Comparison of ENCODE assay signal across 8 mouse cellular contexts in genomic region chr15:85879498-85879895, GRCm38 (mm10). TPM values are rescaled to one million over a fixed set of nuclear protein-coding genes. Genes with fewer than 3 reads are reported as not detected.
A peak's percentile ranks its signal among the peaks of the same experiment; 100 is the strongest.
DNase-seq lines count a peak whose midpoint lies in the region; ATAC-seq and TF ChIP-seq lines count a peak whose summit lies in the region.

No protein-coding gene starts in this region.

- H3K4me2 ChIP-seq in kidney, embryonic 14.5 days (replicated peaks; ENCODE audit: low read depth, low read length) = peak overlapping the region; percentile 90
- H3K4me2 ChIP-seq in limb, embryonic 12.5 days = peak overlapping the region; percentile 89
- peak overlapping the region; percentile 95 for H3K4me2 ChIP-seq in neural tube, embryonic 14.5 days (ENCODE audit: low read depth, low read length)

- H3K9ac ChIP-seq in kidney, embryonic 14.5 days (ENCODE audit: low read depth, low read length) = peak overlapping the region; percentile 83
- H3K9ac ChIP-seq in ES-E14 (ENCODE audit: insufficient read depth, low read depth, low read length, poor library complexity, severe bottlenecking) = peak overlapping the region; percentile 95
- peak overlapping the region; percentile 84 for H3K9ac ChIP-seq in limb, embryonic 12.5 days (replicated peaks)
- H3K9ac ChIP-seq in neural tube, embryonic 14.5 days (replicated peaks; ENCODE audit: low read depth, low read length) = peak overlapping the region; percentile 84

- H3K4me1 ChIP-seq in kidney, embryonic 14.5 days (ENCODE audit: control insufficient read depth, insufficient read depth, low read length) = peaks cover 7% of the 10 kb centered on the region; the same call in 1 of the 2 replicates
- peaks cover 3 to 4% of the 10 kb centered on the region in 2 experiments; a peak in 1 of 4 replicates for H3K4me1 ChIP-seq in ES-E14 (ENCODE audit: control insufficient read depth in 2 of 2, insufficient read depth in 2 of 2, low read length in 2 of 2, poor library complexity in 1 of 2)
- peaks cover 23% of the 10 kb centered on the region for H3K4me1 ChIP-seq in erythroblast, embryonic 14.5 days (ENCODE audit: control insufficient read depth)
- H3K4me1 ChIP-seq in limb, embryonic 12.5 days (replicated peaks) = peaks cover 10% of the 10 kb centered on the region
- H3K4me1 ChIP-seq in neural tube, embryonic 14.5 days (ENCODE audit: control insufficient read depth, insufficient read depth, low read length) = peaks cover 10% of the 10 kb centered on the region

- DNase-seq in kidney, adult 9 months = no peak
- DNase-seq in ES-E14 (ENCODE audit: low read depth, low spot score) = no peak
- DNase-seq in right cerebral cortex, adult 2 months (ENCODE audit: low spot score in 2 of 2) = no peak
- no peak for DNase-seq in thymus, adult 18-20 months

- ATAC-seq in kidney, embryonic 14.5 days (ENCODE audit: low FRiP score, low TSS enrichment) = peak; percentile 32
- 0 out of 2 replicates have a peak, but pooled peaks have one; percentile 4 for ATAC-seq in limb, embryonic 12.5 days (ENCODE audit: insufficient number of reproducible peaks, insufficient read depth, low FRiP score, low TSS enrichment, low read depth)
- ATAC-seq in neural tube, embryonic 14.5 days (ENCODE audit: low read depth) = no peak; the same call in none of the 2 replicates

- 1% methylated on average over 18 of the region's 18 CpGs for WGBS in kidney, embryonic 14.5 days
- 2% methylated on average over 18 of the region's 18 CpGs for WGBS in limb, embryonic 12.5 days
- 1% methylated on average over 18 of the region's 18 CpGs for WGBS in neural tube, embryonic 14.5 days

- H3K36me3 ChIP-seq in kidney, embryonic 14.5 days (ENCODE audit: control insufficient read depth, insufficient read depth, low read length) = peaks cover 43% of the 10 kb centered on the region
- peaks cover 35% of the 10 kb centered on the region for H3K36me3 ChIP-seq in ES-E14 (ENCODE audit: control insufficient read depth, insufficient read depth, low read length, poor library complexity, severe bottlenecking)
- H3K36me3 ChIP-seq in erythroblast, embryonic 14.5 days (ENCODE audit: control insufficient read depth) = peaks cover 56% of the 10 kb centered on the region
- peaks cover 57% of the 10 kb centered on the region for H3K36me3 ChIP-seq in limb, embryonic 12.5 days
- H3K36me3 ChIP-seq in neural tube, embryonic 14.5 days (ENCODE audit: control insufficient read depth, insufficient read depth, low read length) = peaks cover 14% of the 10 kb centered on the region; the same call in 1 of the 2 replicates

- peak overlapping the region; percentile 84 for H3K4me3 ChIP-seq in kidney, embryonic 14.5 days (ENCODE audit: low read length)
- H3K4me3 ChIP-seq in ES-E14 (ENCODE audit: insufficient read depth in 1 of 2, low read depth in 1 of 2, low read length in 2 of 2, poor library complexity in 1 of 2, severe bottlenecking in 1 of 2) = peak overlapping the region; percentile 65 to 94
- H3K4me3 ChIP-seq in erythroblast, embryonic 14.5 days (replicated peaks) = peak overlapping the region; percentile 71
- peak overlapping the region; percentile 78 for H3K4me3 ChIP-seq in limb, embryonic 12.5 days (replicated peaks)
- H3K4me3 ChIP-seq in neural tube, embryonic 14.5 days (ENCODE audit: low read depth, low read length) = peak overlapping the region; percentile 74

- no peak overlapping the region for H3K27ac ChIP-seq in kidney, embryonic 14.5 days (ENCODE audit: low read depth, low read length)
- H3K27ac ChIP-seq in ES-E14 (ENCODE audit: insufficient read depth, low read depth, low read length, poor library complexity, severe bottlenecking) = no peak overlapping the region
- peak overlapping the region; percentile 80 for H3K27ac ChIP-seq in limb, embryonic 12.5 days
- H3K27ac ChIP-seq in neural tube, embryonic 14.5 days (ENCODE audit: low read depth, low read length) = peak overlapping the region; percentile 86

- in situ Hi-C loops in ES-E14 (cut with MboI; ENCODE audit: low sequenced_read_pairs in 2 of 2, unreplicated experiment in 2 of 2) = no loop called here

- no peaks in the 10 kb centered on the region for H3K27me3 ChIP-seq in kidney, embryonic 14.5 days (ENCODE audit: control insufficient read depth, insufficient read depth, low read length)
- no peaks in the 10 kb centered on the region for H3K27me3 ChIP-seq in erythroblast, embryonic 14.5 days (ENCODE audit: control insufficient read depth)
- no peaks in the 10 kb centered on the region for H3K27me3 ChIP-seq in limb, embryonic 12.5 days
- no peaks in the 10 kb centered on the region for H3K27me3 ChIP-seq in neural tube, embryonic 14.5 days (ENCODE audit: control insufficient read depth, insufficient read depth, low read length)

- H3K9me3 ChIP-seq in kidney, embryonic 14.5 days (ENCODE audit: control insufficient read depth, low read length) = no peaks in the 10 kb centered on the region
- no peaks in the 10 kb centered on the region for H3K9me3 ChIP-seq in ES-E14 (ENCODE audit: control insufficient read depth, insufficient read depth, low read depth, low read length)
- H3K9me3 ChIP-seq in erythroblast, embryonic 14.5 days (ENCODE audit: control insufficient read depth, low read length) = no peaks in the 10 kb centered on the region
- no peaks in the 10 kb centered on the region for H3K9me3 ChIP-seq in limb, embryonic 12.5 days
- no peaks in the 10 kb centered on the region for H3K9me3 ChIP-seq in neural tube, embryonic 14.5 days (ENCODE audit: control insufficient read depth, low read length)

TF ChIP-seq in ES-E14, 5 proteins besides CTCF, POLR2A, EP300 and RAD21:
- TF ChIP-seq HCFC1 (IDR thresholded peaks at IDR 0.05; ENCODE audit: borderline replicate concordance, insufficient read depth, low read length) (no peak), ZC3H11A (IDR thresholded peaks at IDR 0.05; ENCODE audit: borderline replicate concordance, low read depth, low read length) (no peak), CHD2 (IDR thresholded peaks at IDR 0.05; ENCODE audit: low read depth, low read length) (no peak), ZNF384 (IDR thresholded peaks at IDR 0.05; ENCODE audit: low read depth, low read length) (no peak), MAFK (IDR thresholded peaks at IDR 0.05; ENCODE audit: insufficient read depth, low read depth, low read length) (no peak)
TF ChIP-seq in ES-E14: peak in this region for 0.

RNA-seq across cellular contexts. Expression of gene Trmu, which starts 0.4 kb away (rescaled TPM):
- polyA plus RNA-seq in kidney, embryonic 14.5 days (2014; fragmentation: Nextera tagmentation; extraction: Ambion mirVana) = 28.4 and 38.3 TPM in 2 replicates
- 30.4 and 32.2 TPM in 2 replicates for total RNA-seq in ES-E14 (2012; rRNA removed)
- 1.6 and 1.9 TPM in 2 replicates for polyA plus RNA-seq in erythroblast, embryonic 14.5 days (2012)
- polyA plus RNA-seq in limb, embryonic 12.5 days (2016; fragmentation: Nextera tagmentation; extraction: Ambion mirVana) = 46.7 and 51.7 TPM in 2 replicates
- polyA plus RNA-seq in neural tube, embryonic 14.5 days (2014; fragmentation: Nextera tagmentation; extraction: Ambion mirVana) = 34.2 TPM in 2 replicates

RNA-seq across cellular contexts. Expression of gene Gtse1, which starts 20.0 kb away (rescaled TPM):
- 26.6 and 32.3 TPM in 2 replicates for polyA plus RNA-seq in kidney, embryonic 14.5 days (2014; fragmentation: Nextera tagmentation; extraction: Ambion mirVana)
- 114 and 140 TPM in 2 replicates for total RNA-seq in ES-E14 (2012; rRNA removed)
- 8.7 and 12.3 TPM in 2 replicates for polyA plus RNA-seq in erythroblast, embryonic 14.5 days (2012)
- polyA plus RNA-seq in limb, embryonic 12.5 days (2016; fragmentation: Nextera tagmentation; extraction: Ambion mirVana) = 35.9 and 36.1 TPM in 2 replicates
- polyA plus RNA-seq in neural tube, embryonic 14.5 days (2014; fragmentation: Nextera tagmentation; extraction: Ambion mirVana) = 2.3 and 2.4 TPM in 2 replicates

RNA-seq across cellular contexts. Expression of gene Ttc38, which starts 47.4 kb away (rescaled TPM):
- 4.3 and 6.4 TPM in 2 replicates for polyA plus RNA-seq in kidney, embryonic 14.5 days (2014; fragmentation: Nextera tagmentation; extraction: Ambion mirVana)
- 3.0 and 3.3 TPM in 2 replicates for total RNA-seq in ES-E14 (2012; rRNA removed)
- polyA plus RNA-seq in erythroblast, embryonic 14.5 days (2012) = 0.16 and 0.30 TPM in 2 replicates
- 4.9 and 5.3 TPM in 2 replicates for polyA plus RNA-seq in limb, embryonic 12.5 days (2016; fragmentation: Nextera tagmentation; extraction: Ambion mirVana)
- polyA plus RNA-seq in neural tube, embryonic 14.5 days (2014; fragmentation: Nextera tagmentation; extraction: Ambion mirVana) = 3.1 and 3.5 TPM in 2 replicates

RNA-seq across cellular contexts. Expression of gene Pkdrej, which starts 58.0 kb away (rescaled TPM):
- polyA plus RNA-seq in kidney, embryonic 14.5 days (2014; fragmentation: Nextera tagmentation; extraction: Ambion mirVana) = 0.06 and 0.18 TPM in 2 replicates
- 0.09 and 0.11 TPM in 2 replicates for total RNA-seq in ES-E14 (2012; rRNA removed)
- polyA plus RNA-seq in erythroblast, embryonic 14.5 days (2012) = not detected in 2 replicates
- 0.12 and 0.13 TPM in 2 replicates for polyA plus RNA-seq in limb, embryonic 12.5 days (2016; fragmentation: Nextera tagmentation; extraction: Ambion mirVana)
- 0.03 and 0.18 TPM in 2 replicates for polyA plus RNA-seq in neural tube, embryonic 14.5 days (2014; fragmentation: Nextera tagmentation; extraction: Ambion mirVana)

Comparison
In these comparisons a context has a peak if more than half of its experiments do, and no peak if none do; other contexts are left out.
1. H3K27ac ChIP-seq: peak in limb, embryonic 12.5 days (single experiment) and neural tube, embryonic 14.5 days (single experiment); none in kidney, embryonic 14.5 days (single experiment) and ES-E14 (single experiment).
2. RNA of gene Trmu, which starts 0.4 kb away (polyA plus RNA-seq): 46.7 to 51.7 TPM in limb, embryonic 12.5 days, 28.4 to 38.3 TPM in kidney, embryonic 14.5 days and 34.2 TPM in neural tube, embryonic 14.5 days; 1.6 to 1.9 TPM in erythroblast, embryonic 14.5 days; every median in the first group is over 10 times any median in the second.
3. Peak in every context shown above with its lines, with median percentiles within 50 percentile points of each other: H3K4me2 ChIP-seq, H3K4me3 ChIP-seq and H3K9ac ChIP-seq.